Mouse (Mus musculus): Measurements from ENCODE around the gene Esrra. TPM values are rescaled to one million over a fixed set of nuclear protein-coding genes. Genes with fewer than 3 reads are reported as not detected.

The Esrra gene
- polyA plus RNA-seq, 1 experiment from 2014 or later: 18.0 TPM

GRCm38 (mm10) chr19:6933436-6934194 is 12.0 kb upstream of the Esrra start:
- 2% methylated on average over 58 of the region's 58 CpGs for WGBS
- peak overlapping the region; percentile 50 for H3K4me3 ChIP-seq (ENCODE audit: low read length)
- peaks cover 24% of the 10 kb centered on the region for H3K4me1 ChIP-seq (ENCODE audit: insufficient read depth, low read length)
- no peak overlapping the region for H3K27ac ChIP-seq (ENCODE audit: low read length)
- peak overlapping the region; percentile 93 for H3K4me2 ChIP-seq (replicated peaks; ENCODE audit: low read depth, low read length)
- H3K36me3 ChIP-seq (ENCODE audit: insufficient read depth, low read length): no peaks in the 10 kb centered on the region
- peaks cover 72% of the 10 kb centered on the region for H3K27me3 ChIP-seq (ENCODE audit: insufficient read depth, low read length)
- no peaks in the 10 kb centered on the region for H3K9me3 ChIP-seq (ENCODE audit: low read length)
- peak; percentile 55 for ATAC-seq (ENCODE audit: low FRiP score, low TSS enrichment)
- H3K9ac ChIP-seq (replicated peaks; ENCODE audit: low read length): peak overlapping the region; percentile 66

- Histone ChIP-seq H3K4me2 (replicated peaks; ENCODE audit: low read depth, low read length) (peak overlapping the region; percentile 93; the same call in 1 of the 2 replicates), H3K36me3 (ENCODE audit: insufficient read depth, low read length) (no peaks in the 10 kb centered on the region), H3K27me3 (ENCODE audit: insufficient read depth, low read length) (peaks cover 75% of the 10 kb centered on the region), H3K4me1 (ENCODE audit: insufficient read depth, low read length) (peaks cover 22% of the 10 kb centered on the region), H3K4me3 (ENCODE audit: low read length) (no peak overlapping the region), H3K9ac (replicated peaks; ENCODE audit: low read length) (no peak overlapping the region), H3K27ac (ENCODE audit: low read length) (no peak overlapping the region), H3K9me3 (ENCODE audit: low read length) (no peaks in the 10 kb centered on the region)
- no peak for ATAC-seq (ENCODE audit: low FRiP score, low TSS enrichment)
- 22% methylated on average over 4 of the region's 4 CpGs for WGBS
These were observed 11.5 kb upstream of the Esrra start for GRCm38 (mm10) chr19:6933102-6933435.

GRCm38 (mm10) chr19:6932018-6932417 is 10.4 kb upstream of the Esrra start:
- Histone ChIP-seq H3K9me3 (ENCODE audit: low read length) (no peaks in the 10 kb centered on the region), H3K9ac (replicated peaks; ENCODE audit: low read length) (no peak overlapping the region), H3K4me3 (ENCODE audit: low read length) (no peak overlapping the region), H3K4me1 (ENCODE audit: insufficient read depth, low read length) (peaks cover 15% of the 10 kb centered on the region), H3K36me3 (ENCODE audit: insufficient read depth, low read length) (no peaks in the 10 kb centered on the region), H3K27ac (ENCODE audit: low read length) (no peak overlapping the region), H3K4me2 (replicated peaks; ENCODE audit: low read depth, low read length) (no peak overlapping the region), H3K27me3 (ENCODE audit: insufficient read depth, low read length) (peaks cover 86% of the 10 kb centered on the region)
- ATAC-seq (ENCODE audit: low FRiP score, low TSS enrichment): no peak
- WGBS: 35% methylated on average over 1 of the region's 1 CpGs

- Histone ChIP-seq H3K4me1 (ENCODE audit: insufficient read depth, low read length) (peaks cover 20% of the 10 kb centered on the region), H3K27ac (ENCODE audit: low read length) (no peak overlapping the region), H3K9ac (replicated peaks; ENCODE audit: low read length) (no peak overlapping the region), H3K4me2 (replicated peaks; ENCODE audit: low read depth, low read length) (no peak overlapping the region), H3K9me3 (ENCODE audit: low read length) (no peaks in the 10 kb centered on the region), H3K4me3 (ENCODE audit: low read length) (no peak overlapping the region), H3K27me3 (ENCODE audit: insufficient read depth, low read length) (peaks cover 92% of the 10 kb centered on the region), H3K36me3 (ENCODE audit: insufficient read depth, low read length) (no peaks in the 10 kb centered on the region)
- no peak for ATAC-seq (ENCODE audit: low FRiP score, low TSS enrichment)
- WGBS: 0% methylated on average over 2 of the region's 2 CpGs
These were observed 9.4 kb upstream of the Esrra start for GRCm38 (mm10) chr19:6931002-6931401.

DNA sequence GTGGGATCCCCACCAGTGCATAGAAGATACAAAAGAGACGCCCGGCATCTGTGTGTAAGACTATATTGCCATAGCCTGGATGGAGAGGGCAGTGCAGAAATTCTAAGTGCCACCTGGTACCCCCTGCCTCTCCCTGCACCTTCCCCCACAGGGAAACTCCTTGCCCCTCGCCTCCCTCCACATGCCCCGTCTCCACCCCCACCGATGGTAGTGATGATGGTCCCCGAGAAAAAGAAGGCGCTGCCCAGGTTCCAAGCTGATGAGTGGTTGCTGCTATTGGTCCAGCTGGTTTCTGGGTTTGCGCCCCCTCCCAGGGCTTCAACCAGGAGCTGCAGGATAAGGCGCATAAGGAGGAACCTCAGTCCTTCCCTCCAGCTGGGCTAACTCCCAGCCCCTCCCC is 6.5 kb upstream of the Esrra start:
- Histone ChIP-seq H3K27ac (ENCODE audit: low read length) (no peak overlapping the region), H3K4me2 (replicated peaks; ENCODE audit: low read depth, low read length) (no peak overlapping the region), H3K9ac (replicated peaks; ENCODE audit: low read length) (no peak overlapping the region), H3K4me1 (ENCODE audit: insufficient read depth, low read length) (peaks cover 19% of the 10 kb centered on the region), H3K4me3 (ENCODE audit: low read length) (no peak overlapping the region), H3K36me3 (ENCODE audit: insufficient read depth, low read length) (no peaks in the 10 kb centered on the region), H3K27me3 (ENCODE audit: insufficient read depth, low read length) (peaks cover 88% of the 10 kb centered on the region), H3K9me3 (ENCODE audit: low read length) (no peaks in the 10 kb centered on the region)
- no peak for ATAC-seq (ENCODE audit: low FRiP score, low TSS enrichment)
- WGBS: 12% methylated on average over 9 of the region's 9 CpGs

- H3K4me3 ChIP-seq (ENCODE audit: low read length): peak overlapping the region; percentile 22
- H3K4me2 ChIP-seq (replicated peaks; ENCODE audit: low read depth, low read length): peak overlapping the region; percentile 40
- H3K27me3 ChIP-seq (ENCODE audit: insufficient read depth, low read length): peaks cover 74% of the 10 kb centered on the region
- no peak overlapping the region for H3K9ac ChIP-seq (replicated peaks; ENCODE audit: low read length)
- 14% methylated on average over 26 of the region's 26 CpGs for WGBS
- no peak for ATAC-seq (ENCODE audit: low FRiP score, low TSS enrichment)
- H3K9me3 ChIP-seq (ENCODE audit: low read length): no peaks in the 10 kb centered on the region
- H3K36me3 ChIP-seq (ENCODE audit: insufficient read depth, low read length): no peaks in the 10 kb centered on the region
- H3K4me1 ChIP-seq (ENCODE audit: insufficient read depth, low read length): peaks cover 19% of the 10 kb centered on the region
- H3K27ac ChIP-seq (ENCODE audit: low read length): no peak overlapping the region
These were observed 5.1 kb upstream of the Esrra start for GRCm38 (mm10) chr19:6926559-6927255.

GRCm38 (mm10) chr19:6925611-6926329 is 4.2 kb upstream of the Esrra start:
- H3K9me3 ChIP-seq (ENCODE audit: low read length): no peaks in the 10 kb centered on the region
- peaks cover 65% of the 10 kb centered on the region for H3K27me3 ChIP-seq (ENCODE audit: insufficient read depth, low read length)
- H3K27ac ChIP-seq (ENCODE audit: low read length): no peak overlapping the region
- H3K4me3 ChIP-seq (ENCODE audit: low read length): peak overlapping the region; percentile 31
- 10% methylated on average over 40 of the region's 40 CpGs for WGBS
- H3K9ac ChIP-seq (replicated peaks; ENCODE audit: low read length): no peak overlapping the region
- ATAC-seq (ENCODE audit: low FRiP score, low TSS enrichment): no peak
- peak overlapping the region; percentile 44; the same call in 1 of the 2 replicates for H3K4me2 ChIP-seq (replicated peaks; ENCODE audit: low read depth, low read length)
- H3K4me1 ChIP-seq (ENCODE audit: insufficient read depth, low read length): peaks cover 18% of the 10 kb centered on the region
- H3K36me3 ChIP-seq (ENCODE audit: insufficient read depth, low read length): no peaks in the 10 kb centered on the region

DNA sequence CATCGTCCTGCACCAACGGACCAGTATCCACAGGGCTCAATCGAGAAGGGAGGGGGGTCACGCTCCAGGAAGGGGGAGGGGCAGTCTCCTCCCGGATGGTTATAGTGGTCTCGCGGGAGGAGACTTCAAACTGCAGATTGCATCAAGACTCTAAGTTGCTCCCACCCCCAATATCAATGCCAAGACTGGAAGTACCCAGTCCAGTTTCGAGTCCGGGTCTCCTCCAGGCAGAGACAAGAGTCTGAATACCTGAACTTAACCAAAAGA is 3.6 kb upstream of the Esrra start, which contains the start of gene Catsperz:
Gene Catsperz (minus strand): TSS at position 74 of the 267 bp plus-strand sequence.
- peaks cover 23% of the 10 kb centered on the region for H3K4me1 ChIP-seq (ENCODE audit: insufficient read depth, low read length)
- WGBS: 2% methylated on average over 9 of the region's 9 CpGs
- H3K27me3 ChIP-seq (ENCODE audit: insufficient read depth, low read length): peaks cover 61% of the 10 kb centered on the region

GRCm38 (mm10) chr19:6924461-6925306 is 3.1 kb upstream of the Esrra start:
- Histone ChIP-seq H3K9me3 (ENCODE audit: low read length) (no peaks in the 10 kb centered on the region), H3K4me1 (ENCODE audit: insufficient read depth, low read length) (peaks cover 28% of the 10 kb centered on the region), H3K4me2 (replicated peaks; ENCODE audit: low read depth, low read length) (peak overlapping the region; percentile 44), H3K27ac (ENCODE audit: low read length) (no peak overlapping the region), H3K9ac (replicated peaks; ENCODE audit: low read length) (no peak overlapping the region; the same call in 1 of the 2 replicates), H3K27me3 (ENCODE audit: insufficient read depth, low read length) (peaks cover 57% of the 10 kb centered on the region), H3K4me3 (ENCODE audit: low read length) (peak overlapping the region; percentile 31), H3K36me3 (ENCODE audit: insufficient read depth, low read length) (no peaks in the 10 kb centered on the region)
- 3% methylated on average over 39 of the region's 39 CpGs for WGBS
- no peak for ATAC-seq (ENCODE audit: low FRiP score, low TSS enrichment)

More for the DNA sequence above, 3.6 kb upstream of the Esrra start, which contains the start of gene Catsperz:
- Histone ChIP-seq H3K27ac (ENCODE audit: low read length) (no peak within 1 kb of the TSS), H3K4me3 (ENCODE audit: low read length) (peak within 1 kb of the TSS; percentile 31), H3K36me3 (ENCODE audit: insufficient read depth, low read length) (no peaks in the 10 kb centered on the region), H3K9me3 (ENCODE audit: low read length) (no peaks in the 10 kb centered on the region), H3K9ac (replicated peaks; ENCODE audit: low read length) (no peak within 1 kb of the TSS; the same call in 1 of the 2 replicates), H3K4me2 (replicated peaks; ENCODE audit: low read depth, low read length) (peak within 1 kb of the TSS; percentile 44)
- ATAC-seq (ENCODE audit: low FRiP score, low TSS enrichment): no peak
